Mouse (Mus musculus) induced T-regulatory cell, adult 2 months (primary cell): ENCODE data around the gene Vgf.
A peak's percentile ranks its signal among the peaks of the same experiment; 100 is the strongest.

ENCODE experiments used
- DNase-seq: peaks from one replicate; pipeline ENCODE4 v3.0.0-alpha.2; 2012; ENCODE audit warnings: low read depth

The Vgf gene

GRCm38 (mm10) chr5:137026092-137026491 lies at the start of gene Vgf:
Vgf (plus strand) TSS chr5:137026392.
- DNase-seq, result peak; percentile 12

- no peak for DNase-seq
These were observed 48.4 kb upstream of the Vgf start for GRCm38 (mm10) chr5:136977769-136978168.

GRCm38 (mm10) chr5:136979762-136980161 lies 46.4 kb upstream of the Vgf start:
- DNase-seq, result no peak

GRCm38 (mm10) chr5:136980974-136981373 lies 45.2 kb upstream of the Vgf start:
- DNase-seq, result peak; percentile 18

GRCm38 (mm10) chr5:136982338-136982930 lies 43.8 kb upstream of the Vgf start:
- DNase-seq, result peak; percentile 67

- no peak for DNase-seq
These were observed 41.4 kb upstream of the Vgf start for GRCm38 (mm10) chr5:136984828-136985227.

GRCm38 (mm10) chr5:136986695-136987137 lies 39.5 kb upstream of the Vgf start, which contains the start of gene Plod3:
Plod3 (plus strand) TSS chr5:136987019.
- DNase-seq, result peak; percentile 100

- peak; percentile 70 for DNase-seq
These were observed 38.9 kb upstream of the Vgf start for GRCm38 (mm10) chr5:136987138-136987933.

- no peak for DNase-seq
These were observed 38.3 kb upstream of the Vgf start, which contains the start of gene Znhit1 for GRCm38 (mm10) chr5:136987934-136988271. Znhit1 (minus strand) TSS chr5:136988021.

- DNase-seq, result peak; percentile 13
These were observed 37.8 kb upstream of the Vgf start for GRCm38 (mm10) chr5:136988420-136988819.

GRCm38 (mm10) chr5:136989801-136990200 lies 36.4 kb upstream of the Vgf start:
- DNase-seq, result no peak

- no peak for DNase-seq
These were observed 26.7 kb upstream of the Vgf start for GRCm38 (mm10) chr5:136999449-136999848.

GRCm38 (mm10) chr5:137000612-137001011 lies 25.6 kb upstream of the Vgf start:
- DNase-seq, result no peak

GRCm38 (mm10) chr5:137007276-137007675 lies 18.9 kb upstream of the Vgf start:
- no peak for DNase-seq

GRCm38 (mm10) chr5:137009988-137010387 lies 16.2 kb upstream of the Vgf start:
- DNase-seq, result peak; percentile 58

GRCm38 (mm10) chr5:137012401-137012950 lies 13.7 kb upstream of the Vgf start:
- no peak for DNase-seq

- no peak for DNase-seq
These were observed 10.3 kb upstream of the Vgf start for GRCm38 (mm10) chr5:137015913-137016312.

- no peak for DNase-seq
These were observed 1.9 kb upstream of the Vgf start for GRCm38 (mm10) chr5:137024318-137024717.

- peak; percentile 88 for DNase-seq
These were observed 1.1 kb upstream of the Vgf start for GRCm38 (mm10) chr5:137025132-137025531.

- DNase-seq, result peak; percentile 16
These were observed 2.5 kb downstream of the Vgf start for GRCm38 (mm10) chr5:137028561-137029272.

- DNase-seq, result no peak
These were observed 3.0 kb downstream of the Vgf start for GRCm38 (mm10) chr5:137029273-137029585.

- DNase-seq, result peak; percentile 97
These were observed 3.6 kb downstream of the Vgf start for GRCm38 (mm10) chr5:137029643-137030415.
